Mouse (Mus musculus) ES-Bruce4 (cell line): ENCODE data around the gene Trip11.

Source experiments
- CTCF ChIP-seq: IDR thresholded peaks from one replicate; pipeline ENCODE4 v1.8.1; 2011; ENCODE audit warnings: low read depth, low read length
- EP300 ChIP-seq: IDR thresholded peaks from 2 replicates; pipeline ENCODE4 v1.6.1; 2011; ENCODE audit warnings: low read depth, low read length; ENCODE audit not compliant: insufficient read depth
- POLR2A ChIP-seq: IDR thresholded peaks from one replicate; pipeline ENCODE4 v1.8.1; 2011; ENCODE audit warnings: low read length; ENCODE audit not compliant: insufficient read depth

- TF ChIP-seq CTCF, result no peak
- TF ChIP-seq EP300, result no peak
- no peak for TF ChIP-seq POLR2A
Observed at GRCm38 (mm10) chr12:101802445-101802844, 110.6 kb downstream of the Trip11 start.
